Mouse (Mus musculus): Measurements from ENCODE around the gene Gm21985. TPM values are rescaled to one million over a fixed set of nuclear protein-coding genes. Genes with fewer than 3 reads are reported as not detected.

Gm21985 gene
- polyA plus RNA-seq, 1 experiment = not detected

GRCm38 (mm10) chr2:112287059-112287458 is 20.9 kb downstream of the Gm21985 start:
- no peak for DNase-seq
- H3K27me3 ChIP-seq (ENCODE audit: control insufficient read depth, insufficient read depth, low read length) = no peaks in the 10 kb centered on the region
- no peak overlapping the region for H3K4me3 ChIP-seq (ENCODE audit: control insufficient read depth, insufficient read depth, low read length)
- 59% methylated on average over 4 of the region's 4 CpGs for whole genome bisulfite sequencing
- H3K27ac ChIP-seq (ENCODE audit: control insufficient read depth, insufficient read depth, low read length) = no peak overlapping the region
- peaks cover 6% of the 10 kb centered on the region for H3K4me1 ChIP-seq (replicated peaks; ENCODE audit: control insufficient read depth, insufficient read depth, low read length)
- H3K36me3 ChIP-seq (ENCODE audit: control insufficient read depth, insufficient read depth, low read length) = no peaks in the 10 kb centered on the region
- no peak for TF ChIP-seq CTCF (IDR thresholded peaks at IDR 0.05; ENCODE audit: borderline replicate concordance, control insufficient read depth, extremely low read depth, insufficient read depth, low read length, poor library complexity)
- no peak for TF ChIP-seq POLR2A (IDR thresholded peaks at IDR 0.05; ENCODE audit: control insufficient read depth, extremely low read depth, insufficient read depth, low read length, poor library complexity)

- Histone ChIP-seq H3K27ac (ENCODE audit: control insufficient read depth, insufficient read depth, low read length) (no peak overlapping the region), H3K36me3 (ENCODE audit: control insufficient read depth, insufficient read depth, low read length) (peaks cover 2% of the 10 kb centered on the region; the same call in 1 of the 2 replicates), H3K27me3 (ENCODE audit: control insufficient read depth, insufficient read depth, low read length) (no peaks in the 10 kb centered on the region), H3K4me3 (ENCODE audit: control insufficient read depth, insufficient read depth, low read length) (no peak overlapping the region), H3K4me1 (replicated peaks; ENCODE audit: control insufficient read depth, insufficient read depth, low read length) (peaks cover 2% of the 10 kb centered on the region)
- no peak for TF ChIP-seq CTCF (IDR thresholded peaks at IDR 0.05; ENCODE audit: borderline replicate concordance, control insufficient read depth, extremely low read depth, insufficient read depth, low read length, poor library complexity)
- no peak for TF ChIP-seq POLR2A (IDR thresholded peaks at IDR 0.05; ENCODE audit: control insufficient read depth, extremely low read depth, insufficient read depth, low read length, poor library complexity)
- DNase-seq = no peak
- 97% methylated on average over 3 of the region's 3 CpGs for WGBS
Observed at GRCm38 (mm10) chr2:112289507-112289906, 23.4 kb downstream of the Gm21985 start.

- TF ChIP-seq CTCF (IDR thresholded peaks at IDR 0.05; ENCODE audit: borderline replicate concordance, control insufficient read depth, extremely low read depth, insufficient read depth, low read length, poor library complexity) = no peak
- no peak for TF ChIP-seq POLR2A (IDR thresholded peaks at IDR 0.05; ENCODE audit: control insufficient read depth, extremely low read depth, insufficient read depth, low read length, poor library complexity)
- Histone ChIP-seq H3K27me3 (ENCODE audit: control insufficient read depth, insufficient read depth, low read length) (no peaks in the 10 kb centered on the region), H3K4me3 (ENCODE audit: control insufficient read depth, insufficient read depth, low read length) (no peak overlapping the region), H3K27ac (ENCODE audit: control insufficient read depth, insufficient read depth, low read length) (no peak overlapping the region), H3K4me1 (replicated peaks; ENCODE audit: control insufficient read depth, insufficient read depth, low read length) (no peaks in the 10 kb centered on the region), H3K36me3 (ENCODE audit: control insufficient read depth, insufficient read depth, low read length) (peaks cover 5% of the 10 kb centered on the region; the same call in 1 of the 2 replicates)
- WGBS = 95% methylated on average over 2 of the region's 2 CpGs
- no peak for DNase-seq
Observed at GRCm38 (mm10) chr2:112292823-112293222, 26.7 kb downstream of the Gm21985 start.

GRCm38 (mm10) chr2:112296211-112296610 is 30.1 kb downstream of the Gm21985 start:
- DNase-seq = no peak
- H3K4me3 ChIP-seq (ENCODE audit: control insufficient read depth, insufficient read depth, low read length) = no peak overlapping the region
- 88% methylated on average over 3 of the region's 3 CpGs for WGBS

GRCm38 (mm10) chr2:112298221-112298620 is 32.1 kb downstream of the Gm21985 start:
- WGBS = 97% methylated on average over 4 of the region's 4 CpGs
- Histone ChIP-seq H3K27ac (ENCODE audit: control insufficient read depth, insufficient read depth, low read length) (no peak overlapping the region), H3K4me3 (ENCODE audit: control insufficient read depth, insufficient read depth, low read length) (no peak overlapping the region), H3K27me3 (ENCODE audit: control insufficient read depth, insufficient read depth, low read length) (no peaks in the 10 kb centered on the region), H3K36me3 (ENCODE audit: control insufficient read depth, insufficient read depth, low read length) (peaks cover 5% of the 10 kb centered on the region; the same call in 1 of the 2 replicates), H3K4me1 (replicated peaks; ENCODE audit: control insufficient read depth, insufficient read depth, low read length) (no peaks in the 10 kb centered on the region)
- DNase-seq = no peak
- TF ChIP-seq CTCF (IDR thresholded peaks at IDR 0.05; ENCODE audit: borderline replicate concordance, control insufficient read depth, extremely low read depth, insufficient read depth, low read length, poor library complexity) (no peak), POLR2A (IDR thresholded peaks at IDR 0.05; ENCODE audit: control insufficient read depth, extremely low read depth, insufficient read depth, low read length, poor library complexity) (no peak)

More at GRCm38 (mm10) chr2:112296211-112296610, 30.1 kb downstream of the Gm21985 start:
- H3K4me1 ChIP-seq (replicated peaks; ENCODE audit: control insufficient read depth, insufficient read depth, low read length) = no peaks in the 10 kb centered on the region
- no peaks in the 10 kb centered on the region for H3K27me3 ChIP-seq (ENCODE audit: control insufficient read depth, insufficient read depth, low read length)
- no peak overlapping the region for H3K27ac ChIP-seq (ENCODE audit: control insufficient read depth, insufficient read depth, low read length)
- TF ChIP-seq POLR2A (IDR thresholded peaks at IDR 0.05; ENCODE audit: control insufficient read depth, extremely low read depth, insufficient read depth, low read length, poor library complexity) (no peak), CTCF (IDR thresholded peaks at IDR 0.05; ENCODE audit: borderline replicate concordance, control insufficient read depth, extremely low read depth, insufficient read depth, low read length, poor library complexity) (no peak)
- peaks cover 5% of the 10 kb centered on the region; the same call in 1 of the 2 replicates for H3K36me3 ChIP-seq (ENCODE audit: control insufficient read depth, insufficient read depth, low read length)

- Histone ChIP-seq H3K27ac (ENCODE audit: control insufficient read depth, insufficient read depth, low read length) (no peak overlapping the region), H3K4me1 (replicated peaks; ENCODE audit: control insufficient read depth, insufficient read depth, low read length) (peaks cover 2% of the 10 kb centered on the region; the same call in 1 of the 2 replicates), H3K4me3 (ENCODE audit: control insufficient read depth, insufficient read depth, low read length) (no peak overlapping the region), H3K27me3 (ENCODE audit: control insufficient read depth, insufficient read depth, low read length) (no peaks in the 10 kb centered on the region), H3K36me3 (ENCODE audit: control insufficient read depth, insufficient read depth, low read length) (no peaks in the 10 kb centered on the region)
- TF ChIP-seq POLR2A (IDR thresholded peaks at IDR 0.05; ENCODE audit: control insufficient read depth, extremely low read depth, insufficient read depth, low read length, poor library complexity) (no peak), CTCF (IDR thresholded peaks at IDR 0.05; ENCODE audit: borderline replicate concordance, control insufficient read depth, extremely low read depth, insufficient read depth, low read length, poor library complexity) (no peak)
- 77% methylated on average over 3 of the region's 3 CpGs for WGBS
- DNase-seq = no peak
Observed at GRCm38 (mm10) chr2:112308671-112309070, 42.6 kb downstream of the Gm21985 start.

- 21% methylated on average over 10 of the region's 10 CpGs for WGBS
- no peak for TF ChIP-seq POLR2A (IDR thresholded peaks at IDR 0.05; ENCODE audit: control insufficient read depth, extremely low read depth, insufficient read depth, low read length, poor library complexity)
- TF ChIP-seq CTCF (IDR thresholded peaks at IDR 0.05; ENCODE audit: borderline replicate concordance, control insufficient read depth, extremely low read depth, insufficient read depth, low read length, poor library complexity) = no peak
- Histone ChIP-seq H3K4me1 (replicated peaks; ENCODE audit: control insufficient read depth, insufficient read depth, low read length) (peaks cover 2% of the 10 kb centered on the region; the same call in 1 of the 2 replicates), H3K4me3 (ENCODE audit: control insufficient read depth, insufficient read depth, low read length) (no peak overlapping the region), H3K27me3 (ENCODE audit: control insufficient read depth, insufficient read depth, low read length) (no peaks in the 10 kb centered on the region), H3K27ac (ENCODE audit: control insufficient read depth, insufficient read depth, low read length) (no peak overlapping the region), H3K36me3 (ENCODE audit: control insufficient read depth, insufficient read depth, low read length) (no peaks in the 10 kb centered on the region)
- DNase-seq = no peak
Observed at GRCm38 (mm10) chr2:112309161-112309600, 43.1 kb downstream of the Gm21985 start.
